Mouse (Mus musculus) lung, embryonic 16.5 days (tissue): ENCODE results near the gene Icam4. TPM values are rescaled to one million over a fixed set of nuclear protein-coding genes. Genes with fewer than 3 reads are reported as not detected.

Source experiments
- ATAC-seq: fragments of 200-750 bp; cut with Nextera tagmentation; 2 replicates; pipeline ENCODE4 v1.8.0; 2017; ENCODE audit warnings: low read depth, mild to moderate bottlenecking, moderate library complexity
- H3K27ac ChIP-seq: fragments of 300-500 bp; sonication (generic); 2 replicates; pipeline ENCODE4 v1.5.1; 2014; ENCODE audit warnings: mild to moderate bottlenecking, control low read depth, low read length
- H3K27me3 ChIP-seq: fragments of 300-500 bp; sonication (generic); 2 replicates; pipeline ENCODE4 v1.6.1; 2014; ENCODE audit warnings: low read depth, low read length, mixed read lengths; ENCODE audit not compliant: control insufficient read depth, insufficient read depth
- H3K36me3 ChIP-seq: fragments of 300-500 bp; sonication (generic); 2 replicates; pipeline ENCODE4 v1.6.1; 2014; ENCODE audit warnings: low read length; ENCODE audit not compliant: control insufficient read depth, insufficient read depth
- H3K4me1 ChIP-seq: fragments of 300-500 bp; sonication (generic); replicated peaks from 2 replicates; pipeline ENCODE4 v1.6.1; 2014; ENCODE audit warnings: low read length, mixed read lengths; ENCODE audit not compliant: control insufficient read depth, insufficient read depth
- H3K4me2 ChIP-seq: fragments of 300-500 bp; sonication (generic); 2 replicates; pipeline ENCODE4 v1.6.1; 2014; ENCODE audit warnings: low read depth, low read length, control low read depth
- H3K4me3 ChIP-seq: fragments of 300-500 bp; sonication (generic); 2 replicates; pipeline ENCODE4 v1.5.1; 2014; ENCODE audit warnings: mild to moderate bottlenecking, low read length, control low read depth
- H3K9ac ChIP-seq: fragments of 300-500 bp; sonication (generic); 2 replicates; pipeline ENCODE4 v1.6.1; 2014; ENCODE audit warnings: low read length, control low read depth
- H3K9me3 ChIP-seq: fragments of 300-500 bp; sonication (generic); 2 replicates; pipeline ENCODE4 v1.6.1; 2016; ENCODE audit warnings: low read length; ENCODE audit not compliant: control insufficient read depth
- WGBS: fragments of 180-500 bp; shearing (Covaris S2); extraction: QIAGEN DNeasy Blood & Tissue Kit; methylation state at CpG from one replicate; pipeline ENCODE4 v1.1.7; 2014; 5-methylcytosine and 5-hydroxymethylcytosine counted together
- polyA plus RNA-seq: library from polyadenylated mRNA; unstranded; fragments of >200 nt; fragmentation: Nextera tagmentation; extraction: Ambion mirVana; gene quantifications from 2 replicates; pipeline ENCODE4 v1.2.1, GENCODE M21; 2015

Gene Icam4
- polyA plus RNA-seq, 1 experiment from 2014 or later = 2.2 TPM

- ATAC-seq = no peak
- 0 out of 2 replicates have a peak, but pooled peaks cover 2% of the 10 kb centered on the region for H3K36me3 ChIP-seq
- peaks cover 5% of the 10 kb centered on the region for H3K27me3 ChIP-seq
- H3K4me2 ChIP-seq = no peak overlapping the region
- H3K4me1 ChIP-seq = peaks cover 19% of the 10 kb centered on the region
- H3K4me3 ChIP-seq = no peak overlapping the region
- no peak overlapping the region for H3K27ac ChIP-seq
- no peak overlapping the region for H3K9ac ChIP-seq
- H3K9me3 ChIP-seq = no peaks in the 10 kb centered on the region
- 71% methylated on average over 2 of the region's 2 CpGs for WGBS
Measured at GRCm38 (mm10) chr9:21018600-21018999, 10.6 kb upstream of the Icam4 start.

- ATAC-seq = 0 out of 2 replicates have a peak, but pooled peaks have one; percentile 30
- WGBS = 54% methylated on average over 3 of the region's 3 CpGs
- no peaks in the 10 kb centered on the region for H3K9me3 ChIP-seq
- peak overlapping the region; percentile 89 for H3K27ac ChIP-seq
- H3K36me3 ChIP-seq = 0 out of 2 replicates have a peak, but pooled peaks cover 2% of the 10 kb centered on the region
- H3K27me3 ChIP-seq = no peaks in the 10 kb centered on the region
- H3K4me3 ChIP-seq = no peak overlapping the region
- no peak overlapping the region for H3K4me2 ChIP-seq
- no peak overlapping the region for H3K9ac ChIP-seq
- H3K4me1 ChIP-seq = peaks cover 10% of the 10 kb centered on the region; the same call in 1 of the 2 replicates
Measured at GRCm38 (mm10) chr9:21021363-21021762, 7.8 kb upstream of the Icam4 start.

DNA sequence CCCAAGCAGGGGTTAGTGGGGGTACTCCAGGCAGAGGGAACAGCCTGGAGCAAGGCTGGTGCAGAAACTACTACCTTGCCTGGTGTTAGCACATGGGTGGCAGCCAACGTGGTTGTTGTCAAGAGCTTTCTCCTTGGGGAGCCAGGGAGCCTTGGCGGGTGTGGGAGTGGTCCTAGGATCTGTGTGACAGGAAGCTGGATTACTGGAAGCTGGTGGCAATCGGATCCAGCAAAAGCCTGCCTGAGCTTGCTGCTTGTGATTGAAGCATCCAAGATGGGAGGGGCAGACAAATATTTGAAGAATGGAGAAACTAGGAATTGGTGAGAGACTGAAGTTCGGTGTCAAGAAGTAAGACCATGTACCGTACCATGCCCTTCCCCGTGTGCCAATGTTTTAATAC is 6.9 kb upstream of the Icam4 start:
- Histone ChIP-seq H3K9ac (peak overlapping the region; percentile 22; the same call in 1 of the 2 replicates), H3K36me3 (0 out of 2 replicates have a peak, but pooled peaks cover 2% of the 10 kb centered on the region), H3K4me1 (peaks cover 13% of the 10 kb centered on the region), H3K27me3 (no peaks in the 10 kb centered on the region), H3K4me3 (no peak overlapping the region), H3K4me2 (no peak overlapping the region), H3K27ac (peak overlapping the region; percentile 89), H3K9me3 (no peaks in the 10 kb centered on the region)
- peak; percentile 29 for ATAC-seq
- 43% methylated on average over 6 of the region's 6 CpGs for WGBS

DNA sequence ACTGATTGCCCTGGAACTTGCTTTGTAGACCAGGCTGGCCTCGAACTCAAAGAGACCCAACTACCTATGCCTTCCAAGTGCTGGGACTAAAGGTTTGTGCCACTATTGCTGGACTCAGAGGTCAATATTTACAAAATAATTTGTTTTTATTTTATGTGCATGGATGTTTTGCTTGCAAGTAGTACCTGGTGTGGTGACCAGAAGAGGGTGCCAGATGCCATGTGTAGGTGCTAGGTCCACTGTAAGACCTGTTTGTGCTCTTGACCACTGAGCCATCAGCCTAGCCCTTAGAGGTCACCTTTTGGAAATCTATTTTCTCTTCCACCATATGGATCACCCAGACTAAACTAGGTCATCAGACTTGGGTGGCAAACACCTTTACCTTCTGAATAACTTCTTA is 6.4 kb upstream of the Icam4 start:
- Histone ChIP-seq H3K4me3 (no peak overlapping the region), H3K27ac (peak overlapping the region; percentile 89), H3K9ac (no peak overlapping the region), H3K36me3 (0 out of 2 replicates have a peak, but pooled peaks cover 2% of the 10 kb centered on the region), H3K4me1 (peaks cover 10% of the 10 kb centered on the region), H3K27me3 (no peaks in the 10 kb centered on the region), H3K9me3 (no peaks in the 10 kb centered on the region), H3K4me2 (no peak overlapping the region)
- 81% methylated on average over 1 of the region's 1 CpGs for WGBS
- no peak for ATAC-seq

DNA sequence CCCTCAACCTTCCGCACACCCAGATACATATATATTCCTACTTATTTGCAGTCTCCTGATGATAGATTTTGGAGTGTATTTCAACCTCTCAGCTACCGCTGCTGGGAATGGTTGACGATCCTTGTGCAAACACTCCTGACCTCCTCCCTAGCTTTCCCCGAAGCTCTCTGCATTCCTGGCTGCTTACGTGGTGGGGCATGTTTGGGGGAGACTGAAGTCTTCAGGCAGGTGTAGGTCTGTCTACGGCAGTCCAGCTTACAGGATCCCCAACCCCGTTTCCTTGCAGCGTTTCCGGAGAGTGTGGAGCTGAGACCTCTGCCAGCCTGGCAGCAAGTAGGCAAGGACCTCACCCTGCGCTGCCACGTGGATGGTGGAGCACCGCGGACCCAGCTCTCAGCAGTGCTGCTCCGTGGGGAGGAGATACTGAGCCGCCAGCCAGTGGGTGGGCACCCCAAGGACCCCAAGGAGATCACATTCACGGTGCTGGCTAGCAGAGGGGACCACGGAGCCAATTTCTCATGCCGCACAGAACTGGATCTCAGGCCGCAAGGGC is 3.8 kb upstream of the Icam4 start:
- Histone ChIP-seq H3K4me2 (peak overlapping the region; percentile 51), H3K4me3 (peak overlapping the region; percentile 46), H3K27ac (peak overlapping the region; percentile 95), H3K9me3 (no peaks in the 10 kb centered on the region), H3K4me1 (peaks cover 27% of the 10 kb centered on the region), H3K9ac (peak overlapping the region; percentile 63), H3K27me3 (no peaks in the 10 kb centered on the region), H3K36me3 (0 out of 2 replicates have a peak, but pooled peaks cover 2% of the 10 kb centered on the region)
- WGBS = 38% methylated on average over 19 of the region's 19 CpGs
- ATAC-seq = peak; percentile 81

DNA sequence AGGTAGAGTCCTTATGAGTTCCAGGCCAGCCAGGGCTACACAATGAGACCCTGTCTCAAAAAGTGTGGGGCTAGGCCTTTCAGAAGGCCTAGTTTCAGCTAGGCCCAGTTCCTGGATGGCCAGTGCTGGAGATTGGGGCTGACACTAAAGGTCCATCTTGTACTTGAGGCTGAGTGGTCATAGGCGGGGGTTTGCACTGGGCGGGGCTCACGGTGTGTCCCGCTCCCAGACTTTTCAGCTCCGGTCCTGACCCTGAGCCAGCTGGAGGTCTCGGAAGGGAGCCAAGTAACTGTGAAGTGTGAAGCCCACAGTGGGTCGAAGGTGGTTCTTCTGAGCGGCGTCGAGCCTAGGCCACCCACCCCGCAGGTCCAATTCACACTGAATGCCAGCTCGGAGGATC is 2.3 kb upstream of the Icam4 start:
- Histone ChIP-seq H3K9ac (peak overlapping the region; percentile 63), H3K4me3 (peak overlapping the region; percentile 46), H3K4me2 (peak overlapping the region; percentile 51), H3K27me3 (peaks cover 3% of the 10 kb centered on the region), H3K36me3 (0 out of 2 replicates have a peak, but pooled peaks cover 2% of the 10 kb centered on the region), H3K4me1 (peaks cover 38% of the 10 kb centered on the region), H3K9me3 (no peaks in the 10 kb centered on the region), H3K27ac (peak overlapping the region; percentile 95)
- 57% methylated on average over 12 of the region's 12 CpGs for WGBS
- no peak for ATAC-seq

DNA sequence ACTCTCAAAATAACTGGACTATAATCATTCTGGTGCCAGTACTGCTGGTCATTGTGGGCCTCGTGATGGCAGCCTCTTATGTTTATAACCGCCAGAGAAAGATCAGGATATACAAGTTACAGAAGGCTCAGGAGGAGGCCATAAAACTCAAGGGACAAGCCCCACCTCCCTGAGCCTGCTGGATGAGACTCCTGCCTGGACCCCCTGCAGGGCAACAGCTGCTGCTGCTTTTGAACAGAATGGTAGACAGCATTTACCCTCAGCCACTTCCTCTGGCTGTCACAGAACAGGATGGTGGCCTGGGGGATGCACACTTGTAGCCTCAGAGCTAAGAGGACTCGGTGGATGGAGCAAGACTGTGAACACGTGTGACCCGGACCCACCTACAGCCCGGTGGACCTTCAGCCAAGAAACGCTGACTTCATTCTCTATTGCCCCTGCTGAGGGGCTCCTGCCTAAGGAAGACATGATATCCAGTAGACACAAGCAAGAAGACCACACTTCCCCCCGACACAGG is 1.3 kb upstream of the Icam4 start:
- no peak overlapping the region for H3K27ac ChIP-seq
- 0 out of 2 replicates have a peak, but pooled peaks cover 2% of the 10 kb centered on the region for H3K36me3 ChIP-seq
- H3K4me2 ChIP-seq = no peak overlapping the region
- no peaks in the 10 kb centered on the region for H3K9me3 ChIP-seq
- WGBS = 64% methylated on average over 8 of the region's 8 CpGs
- peaks cover 13% of the 10 kb centered on the region for H3K27me3 ChIP-seq
- H3K9ac ChIP-seq = no peak overlapping the region
- H3K4me3 ChIP-seq = no peak overlapping the region
- peaks cover 42% of the 10 kb centered on the region for H3K4me1 ChIP-seq
- no peak for ATAC-seq

DNA sequence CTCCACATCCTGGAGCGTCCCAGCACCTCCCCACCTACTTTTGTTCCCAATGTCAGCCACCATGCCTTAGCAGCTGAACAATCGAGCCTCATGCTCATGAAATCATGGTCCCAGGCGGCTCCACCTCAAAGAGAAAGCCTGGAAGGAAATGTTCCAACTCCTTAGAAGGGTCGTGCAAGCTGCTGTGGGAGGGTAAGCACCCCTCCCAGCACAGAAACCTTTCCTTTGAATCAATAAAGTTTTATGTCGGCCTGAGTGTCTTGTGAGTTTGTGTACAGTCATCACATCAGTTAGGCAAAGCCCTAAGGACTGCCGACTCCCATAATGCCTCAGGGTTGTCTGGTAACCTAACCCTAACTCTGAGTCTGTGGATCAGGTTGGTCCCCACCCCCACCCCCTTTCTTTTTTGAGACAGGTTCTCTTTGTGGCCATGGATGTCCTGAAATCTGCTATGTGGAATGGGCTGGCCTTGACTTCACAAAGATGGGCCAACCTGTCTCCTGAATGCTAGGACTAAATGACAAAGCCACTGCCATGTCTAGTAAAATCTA is 538 bp upstream of the Icam4 start:
- Histone ChIP-seq H3K9me3 (no peaks in the 10 kb centered on the region), H3K4me3 (no peak overlapping the region), H3K27ac (no peak overlapping the region; the same call in 1 of the 2 replicates), H3K27me3 (peaks cover 21% of the 10 kb centered on the region), H3K4me2 (peak overlapping the region; percentile 98; the same call in 1 of the 2 replicates), H3K36me3 (no peaks in the 10 kb centered on the region), H3K9ac (peak overlapping the region; percentile 4; the same call in 1 of the 2 replicates), H3K4me1 (peaks cover 48% of the 10 kb centered on the region)
- no peak for ATAC-seq
- WGBS = 63% methylated on average over 6 of the region's 6 CpGs

DNA sequence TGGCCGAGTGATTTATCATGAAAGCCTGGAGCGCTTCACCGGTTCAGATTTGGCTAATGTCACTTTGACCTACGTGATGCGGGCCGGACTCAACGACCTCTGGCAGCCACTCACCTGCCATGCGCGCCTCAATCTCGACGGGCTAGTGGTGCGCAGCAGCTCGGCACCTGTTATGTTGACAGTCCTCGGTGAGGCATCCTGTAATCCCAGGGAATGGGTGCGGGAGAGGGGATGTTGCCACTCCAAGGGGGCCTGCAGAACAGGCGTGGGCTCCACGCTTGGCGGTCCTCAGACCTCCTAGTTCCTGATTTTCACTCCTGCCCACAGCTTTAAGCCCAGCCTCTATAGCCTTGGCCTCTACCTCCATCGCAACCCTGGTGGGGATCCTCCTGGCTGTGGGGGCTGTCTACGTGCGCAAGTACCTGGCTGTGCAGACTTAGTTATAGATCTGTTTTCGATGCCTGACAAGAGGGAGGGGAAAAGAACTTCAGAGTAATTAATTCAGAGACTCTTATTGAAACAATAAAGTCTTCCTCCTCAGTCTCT is 955 bp downstream of the Icam4 start:
- ATAC-seq = no peak
- 24% methylated on average over 22 of the region's 22 CpGs for WGBS
- H3K4me3 ChIP-seq = peak overlapping the region; percentile 65
- peaks cover 34% of the 10 kb centered on the region for H3K27me3 ChIP-seq
- H3K27ac ChIP-seq = no peak overlapping the region; the same call in 1 of the 2 replicates
- no peaks in the 10 kb centered on the region for H3K9me3 ChIP-seq
- peak overlapping the region; percentile 98 for H3K4me2 ChIP-seq
- H3K36me3 ChIP-seq = no peaks in the 10 kb centered on the region
- peaks cover 48% of the 10 kb centered on the region for H3K4me1 ChIP-seq
- peak overlapping the region; percentile 63 for H3K9ac ChIP-seq
